Mouse (Mus musculus): ENCODE data around the gene Supt7l. TPM values are rescaled to one million over a fixed set of nuclear protein-coding genes. Genes with fewer than 3 reads are reported as not detected.

Supt7l gene
- polyA plus RNA-seq, 1 experiment: 16.2 TPM

DNA sequence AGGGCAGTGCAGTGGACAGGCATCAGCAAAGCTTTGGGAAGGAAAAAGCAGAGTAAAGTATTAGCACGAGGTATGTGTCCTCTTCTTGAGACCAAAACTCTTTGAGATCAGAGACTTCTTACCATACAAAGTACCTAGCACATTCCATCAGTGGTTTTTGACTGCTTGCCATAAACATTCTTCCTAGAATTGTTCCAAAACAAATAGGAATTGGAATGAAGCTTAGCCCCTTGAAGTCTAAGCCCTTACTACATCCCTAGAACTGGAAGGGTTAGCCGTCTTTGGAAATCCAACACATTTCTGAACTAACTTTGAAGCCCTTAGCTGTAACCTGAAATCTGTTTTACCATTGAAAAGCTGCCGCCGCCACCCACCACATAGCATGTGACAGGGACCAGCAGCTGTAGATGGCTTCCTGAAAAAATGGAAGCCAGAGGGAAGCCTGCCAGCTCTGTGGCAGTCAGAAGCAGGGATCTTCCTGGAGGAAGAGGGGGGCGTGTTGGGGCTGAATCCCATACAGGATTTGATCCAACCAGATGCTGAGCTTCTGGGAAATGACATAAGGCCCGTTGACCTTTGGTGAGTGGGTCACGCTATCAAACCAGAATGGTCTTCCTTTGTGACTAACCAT, 34.5 kb upstream of the Supt7l start:
- Histone ChIP-seq H3K27ac (ENCODE audit: insufficient read depth, low read depth, low read length) (no peak overlapping the region), H3K4me1 (ENCODE audit: control insufficient read depth, insufficient read depth, low read length) (peaks cover 19% of the 10 kb centered on the region), H3K4me3 (ENCODE audit: insufficient read depth, low read length) (no peak overlapping the region)
- TF ChIP-seq CTCF (IDR thresholded peaks at IDR 0.05; ENCODE audit: low read depth, low read length): no peak
- no peak for TF ChIP-seq POLR2A (IDR thresholded peaks at IDR 0.05; ENCODE audit: borderline replicate concordance, low read depth, low read length)

DNA sequence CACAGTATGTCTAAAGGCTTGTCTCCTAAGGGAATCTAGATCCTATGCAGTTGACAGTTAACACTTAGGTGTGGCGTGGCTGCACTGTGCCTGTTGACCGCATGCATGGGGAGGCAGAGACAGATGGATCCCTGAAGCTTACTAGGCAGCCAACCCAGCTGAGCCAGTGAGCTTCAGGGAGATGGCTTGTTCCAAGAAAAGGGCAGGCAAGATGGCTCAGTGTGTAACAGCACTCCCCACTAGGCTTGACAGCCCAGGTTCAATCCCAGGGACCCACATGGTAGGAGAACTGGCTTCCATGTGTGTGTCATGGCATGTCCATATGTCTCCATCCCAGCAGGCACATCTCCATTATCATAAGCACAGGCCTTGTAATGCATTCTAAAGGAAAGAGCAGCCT, 32.7 kb upstream of the Supt7l start:
- Histone ChIP-seq H3K27ac (ENCODE audit: insufficient read depth, low read depth, low read length) (no peak overlapping the region), H3K4me1 (ENCODE audit: control insufficient read depth, insufficient read depth, low read length) (peaks cover 18% of the 10 kb centered on the region), H3K4me3 (ENCODE audit: insufficient read depth, low read length) (no peak overlapping the region)
- TF ChIP-seq CTCF (IDR thresholded peaks at IDR 0.05; ENCODE audit: low read depth, low read length): no peak

DNA sequence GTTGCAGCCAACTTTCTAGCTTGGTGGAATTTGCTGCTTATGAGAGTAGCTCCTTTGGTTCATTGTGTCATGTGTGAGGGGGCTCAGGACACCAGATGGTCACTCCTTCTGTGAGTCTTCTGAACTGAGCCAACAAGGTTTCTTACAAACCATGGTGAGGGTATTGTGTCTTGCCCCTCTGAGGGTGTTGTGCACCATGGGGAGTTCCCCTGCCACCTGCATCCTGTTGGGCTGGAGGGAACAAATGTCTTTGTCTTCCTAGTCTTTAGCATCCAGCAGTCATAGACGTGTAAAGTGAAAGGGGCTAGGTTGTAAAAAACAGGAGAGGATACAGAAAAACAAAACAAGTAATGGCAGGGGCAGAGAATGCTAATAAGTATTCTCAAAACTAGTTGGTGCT, 31.8 kb upstream of the Supt7l start:
- Histone ChIP-seq H3K27ac (ENCODE audit: insufficient read depth, low read depth, low read length) (no peak overlapping the region), H3K4me3 (ENCODE audit: insufficient read depth, low read length) (no peak overlapping the region), H3K4me1 (ENCODE audit: control insufficient read depth, insufficient read depth, low read length) (peaks cover 9% of the 10 kb centered on the region)
- TF ChIP-seq POLR2A (IDR thresholded peaks at IDR 0.05; ENCODE audit: borderline replicate concordance, low read depth, low read length) (no peak), CTCF (IDR thresholded peaks at IDR 0.05; ENCODE audit: low read depth, low read length) (no peak)

DNA sequence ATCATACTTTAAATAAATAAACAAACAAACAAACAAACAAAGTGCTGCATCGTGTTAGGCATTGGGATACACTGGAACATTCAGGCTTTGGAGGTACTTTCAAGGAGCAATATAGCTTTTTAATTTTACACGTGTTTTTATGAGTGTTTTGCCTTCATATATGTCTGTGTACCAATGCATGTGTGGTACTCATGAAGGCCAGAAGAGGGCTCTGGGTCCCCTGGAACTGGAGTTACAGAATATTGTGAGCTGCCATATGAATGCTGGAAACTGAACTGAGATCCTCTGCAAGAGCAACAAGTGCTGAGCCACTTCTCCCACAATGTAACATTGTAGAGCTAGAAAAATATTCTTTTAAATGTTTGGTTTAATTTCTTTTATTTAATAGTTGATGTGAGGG, 7.6 kb upstream of the Supt7l start:
- Histone ChIP-seq H3K4me1 (ENCODE audit: control insufficient read depth, insufficient read depth, low read length) (no peaks in the 10 kb centered on the region), H3K27ac (ENCODE audit: insufficient read depth, low read depth, low read length) (no peak overlapping the region), H3K4me3 (ENCODE audit: insufficient read depth, low read length) (no peak overlapping the region)
- TF ChIP-seq CTCF (IDR thresholded peaks at IDR 0.05; ENCODE audit: low read depth, low read length): no peak
- TF ChIP-seq POLR2A (IDR thresholded peaks at IDR 0.05; ENCODE audit: borderline replicate concordance, low read depth, low read length): no peak

DNA sequence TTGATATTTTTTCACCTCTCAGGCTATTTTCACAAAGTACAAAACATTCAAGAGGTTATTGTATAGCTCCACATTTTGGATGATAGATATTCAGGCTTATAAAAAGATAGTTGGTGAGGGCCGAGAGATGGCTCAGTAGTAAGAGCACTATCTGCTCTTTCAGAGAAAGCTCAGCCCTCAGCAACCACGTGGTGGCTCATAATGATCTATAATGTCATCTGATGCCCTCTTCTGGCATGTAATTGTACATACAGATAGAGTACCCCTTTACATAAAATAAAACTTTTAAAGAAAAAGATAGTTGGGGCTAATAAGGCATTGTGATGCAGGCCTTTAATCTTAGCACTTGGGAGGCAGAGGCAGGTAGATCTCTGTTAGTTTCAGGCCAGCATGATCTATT, 953 bp upstream of the Supt7l start:
- H3K4me3 ChIP-seq (ENCODE audit: insufficient read depth, low read length): no peak overlapping the region
- peaks cover 9% of the 10 kb centered on the region for H3K4me1 ChIP-seq (ENCODE audit: control insufficient read depth, insufficient read depth, low read length)
- H3K27ac ChIP-seq (ENCODE audit: insufficient read depth, low read depth, low read length): no peak overlapping the region
- TF ChIP-seq CTCF (IDR thresholded peaks at IDR 0.05; ENCODE audit: low read depth, low read length) (no peak), POLR2A (IDR thresholded peaks at IDR 0.05; ENCODE audit: borderline replicate concordance, low read depth, low read length) (no peak)

DNA sequence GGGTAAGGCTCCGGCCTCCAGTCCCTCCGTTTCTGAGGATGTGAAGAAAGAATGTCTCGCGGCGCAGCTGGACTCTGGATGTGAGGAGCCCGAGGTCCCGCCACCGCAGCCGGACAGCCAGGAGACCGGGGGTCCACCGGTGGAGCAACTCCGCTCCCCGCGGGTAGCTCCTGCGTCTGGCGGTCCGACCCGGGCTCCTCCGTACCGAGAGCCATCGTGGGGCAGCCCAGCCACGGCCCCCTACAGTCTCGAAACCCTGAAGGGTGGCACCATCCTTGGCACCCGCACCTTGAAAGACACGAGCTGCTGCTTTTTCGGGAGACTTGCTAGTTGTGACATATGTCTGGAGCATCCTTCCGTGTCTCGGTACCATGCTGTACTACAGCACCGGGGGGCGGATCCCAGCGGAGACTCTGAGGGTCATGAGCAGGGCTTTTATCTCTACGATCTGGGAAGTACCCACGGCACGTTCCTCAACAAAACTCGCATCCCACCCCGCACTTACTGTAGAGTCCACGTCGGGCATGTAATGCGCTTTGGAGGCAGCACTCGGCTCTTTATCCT, 408 bp downstream of the Supt7l start:
- H3K4me3 ChIP-seq (ENCODE audit: insufficient read depth, low read length): peak overlapping the region; percentile 97
- TF ChIP-seq CTCF (IDR thresholded peaks at IDR 0.05; ENCODE audit: low read depth, low read length) (no peak), POLR2A (IDR thresholded peaks at IDR 0.05; ENCODE audit: borderline replicate concordance, low read depth, low read length) (no peak)
- H3K4me1 ChIP-seq (ENCODE audit: control insufficient read depth, insufficient read depth, low read length): peaks cover 9% of the 10 kb centered on the region
- peak overlapping the region; percentile 91; the same call in 1 of the 2 replicates for H3K27ac ChIP-seq (ENCODE audit: insufficient read depth, low read depth, low read length)

DNA sequence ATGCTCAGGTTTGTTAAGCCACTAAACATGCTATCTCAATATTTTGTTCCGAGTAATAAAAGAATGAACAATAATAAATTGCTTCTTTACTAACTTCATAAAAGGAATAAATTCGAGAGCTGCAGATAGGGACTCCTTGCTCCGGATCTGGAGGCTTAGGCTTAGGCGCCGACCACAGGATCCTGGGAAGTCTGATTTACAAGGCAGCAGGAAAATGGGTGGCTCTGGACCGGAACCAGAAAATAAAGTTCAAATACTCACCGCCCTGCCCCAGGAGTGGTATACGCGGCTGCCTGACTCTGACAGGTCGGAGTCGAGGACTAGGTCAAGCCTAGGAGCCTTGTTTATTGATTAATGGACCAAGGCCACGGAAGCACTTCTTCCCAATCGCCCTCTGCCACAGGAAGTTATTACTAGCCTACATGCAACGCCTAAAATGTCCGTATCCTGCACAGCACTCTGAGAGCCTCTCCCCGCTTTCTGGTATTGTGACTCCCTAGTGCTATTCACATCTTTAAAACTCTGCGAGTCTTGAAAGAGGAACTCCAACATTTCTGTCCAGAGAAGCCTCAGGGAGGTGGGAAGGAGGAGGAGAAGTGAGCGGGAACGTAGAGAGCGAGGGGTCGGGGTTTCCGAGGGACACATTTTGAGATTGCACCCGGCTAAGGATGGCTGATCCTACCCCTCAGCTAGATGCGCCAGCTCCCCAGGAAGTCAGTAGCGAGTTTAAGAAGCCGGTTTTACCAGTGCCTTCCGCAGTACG, 1.1 kb downstream of the Supt7l start, which contains the start of gene Slc4a1ap:
Gene Slc4a1ap (plus strand): TSS at position 642 of the 763 bp plus-strand sequence.
- Histone ChIP-seq H3K27ac (ENCODE audit: insufficient read depth, low read depth, low read length) (peak within 1 kb of the TSS; percentile 91), H3K4me3 (ENCODE audit: insufficient read depth, low read length) (peak within 1 kb of the TSS; percentile 97), H3K4me1 (ENCODE audit: control insufficient read depth, insufficient read depth, low read length) (peaks cover 9% of the 10 kb centered on the region)
- no peak for TF ChIP-seq POLR2A (IDR thresholded peaks at IDR 0.05; ENCODE audit: borderline replicate concordance, low read depth, low read length)
- TF ChIP-seq CTCF (IDR thresholded peaks at IDR 0.05; ENCODE audit: low read depth, low read length): no peak

DNA sequence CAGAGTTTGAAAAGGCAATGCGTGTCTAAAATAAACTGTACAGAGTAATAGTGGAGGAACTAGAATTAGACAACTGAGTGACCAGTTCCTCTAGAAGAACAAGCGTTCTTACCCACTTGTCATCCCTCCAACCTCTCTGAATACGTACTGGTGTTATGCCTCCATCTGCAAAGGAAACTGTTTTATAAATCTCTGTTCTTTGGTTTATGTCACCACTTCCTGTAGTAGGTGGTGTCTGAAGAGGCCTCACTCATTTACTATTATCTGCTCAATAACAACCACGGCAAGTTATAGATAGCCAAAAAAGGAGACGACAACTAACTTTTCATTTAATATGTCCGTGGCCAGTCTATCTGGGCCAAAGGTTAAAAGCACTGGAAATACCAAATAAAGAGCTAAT, 7.1 kb downstream of the Supt7l start:
- TF ChIP-seq CTCF (IDR thresholded peaks at IDR 0.05; ENCODE audit: low read depth, low read length): no peak
- no peak for TF ChIP-seq POLR2A (IDR thresholded peaks at IDR 0.05; ENCODE audit: borderline replicate concordance, low read depth, low read length)
- Histone ChIP-seq H3K27ac (ENCODE audit: insufficient read depth, low read depth, low read length) (no peak overlapping the region), H3K4me3 (ENCODE audit: insufficient read depth, low read length) (no peak overlapping the region), H3K4me1 (ENCODE audit: control insufficient read depth, insufficient read depth, low read length) (peaks cover 3% of the 10 kb centered on the region)

DNA sequence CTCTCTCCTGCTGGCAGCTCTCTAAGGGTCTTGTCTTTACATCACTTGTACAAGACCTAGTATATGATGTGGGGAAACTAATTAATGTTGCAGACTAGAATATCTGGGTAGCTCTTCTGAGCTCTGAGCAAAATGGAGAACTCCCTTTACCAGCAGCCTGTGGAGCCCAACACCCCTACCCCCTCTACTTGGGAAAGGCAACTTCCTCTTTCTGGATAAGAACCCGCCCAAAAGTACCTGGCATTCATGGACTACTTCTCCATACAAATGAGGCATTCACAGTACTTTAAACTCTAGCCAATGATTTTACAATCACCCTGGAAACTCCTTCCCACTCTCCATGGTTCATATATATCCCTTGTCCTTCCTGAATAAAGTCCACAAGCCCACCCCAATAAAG, 15.1 kb downstream of the Supt7l start:
- TF ChIP-seq CTCF (IDR thresholded peaks at IDR 0.05; ENCODE audit: low read depth, low read length) (no peak), POLR2A (IDR thresholded peaks at IDR 0.05; ENCODE audit: borderline replicate concordance, low read depth, low read length) (no peak)
- Histone ChIP-seq H3K4me1 (ENCODE audit: control insufficient read depth, insufficient read depth, low read length) (peaks cover 23% of the 10 kb centered on the region), H3K27ac (ENCODE audit: insufficient read depth, low read depth, low read length) (peak overlapping the region; percentile 30; the same call in 1 of the 2 replicates), H3K4me3 (ENCODE audit: insufficient read depth, low read length) (no peak overlapping the region)

DNA sequence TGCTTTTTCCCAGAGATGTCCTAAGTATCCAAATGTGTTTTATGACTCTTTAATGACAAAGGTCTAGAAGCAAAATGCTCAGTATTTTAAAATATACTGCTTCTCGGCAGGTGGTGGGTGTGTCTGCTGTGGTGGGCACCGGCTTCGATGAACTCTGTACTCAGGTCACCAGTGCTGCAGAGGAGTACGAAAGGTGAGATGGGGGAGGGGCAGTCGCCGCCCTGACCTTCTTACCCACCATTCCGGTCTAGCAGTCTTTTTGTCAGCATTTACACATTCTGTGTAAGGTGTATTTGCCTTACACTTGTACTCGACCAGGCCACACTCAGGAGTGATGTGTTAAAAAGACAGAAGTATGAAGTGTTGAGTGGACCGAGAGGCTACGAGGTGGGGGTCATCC, 22.8 kb downstream of the Supt7l start:
- peaks cover 4% of the 10 kb centered on the region for H3K4me1 ChIP-seq (ENCODE audit: control insufficient read depth, insufficient read depth, low read length)
- no peak overlapping the region for H3K4me3 ChIP-seq (ENCODE audit: insufficient read depth, low read length)
- no peak for TF ChIP-seq CTCF (IDR thresholded peaks at IDR 0.05; ENCODE audit: low read depth, low read length)
- TF ChIP-seq POLR2A (IDR thresholded peaks at IDR 0.05; ENCODE audit: borderline replicate concordance, low read depth, low read length): no peak
- H3K27ac ChIP-seq (ENCODE audit: insufficient read depth, low read depth, low read length): no peak overlapping the region

Data from bone marrow macrophage, adult 2 months (primary cell).